Mouse (Mus musculus) spleen, adult 12 weeks (tissue): Measurements from ENCODE around the gene Sfxn5.

Experiments used
- DNase-seq: peaks from one replicate; pipeline ENCODE4 v3.0.0; 2022; ENCODE audit warnings: low spot score

Gene Sfxn5

GRCm38 (mm10) chr6:85232045-85232444, 101.2 kb downstream of the Sfxn5 start:
- no peak for DNase-seq

DNA sequence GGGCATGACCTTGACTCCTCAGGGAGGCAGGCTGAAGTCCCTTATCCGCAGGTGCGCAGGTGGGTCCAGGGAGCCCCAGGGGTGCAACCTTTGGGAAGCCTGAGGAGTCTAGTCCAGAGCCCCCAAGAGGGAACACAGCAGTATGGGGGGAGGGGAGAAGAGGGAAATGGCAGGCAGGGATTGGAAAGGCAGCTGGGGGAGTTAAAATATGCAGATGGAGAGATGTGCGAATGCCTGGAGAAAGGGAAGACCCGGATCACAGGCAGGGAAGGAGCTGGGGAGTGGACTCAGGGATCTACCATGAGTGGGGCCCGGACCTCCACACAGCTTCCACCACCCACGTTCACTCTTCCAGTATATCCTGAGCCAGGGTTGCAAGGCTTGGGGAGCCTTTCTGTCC, 101.8 kb downstream of the Sfxn5 start:
- no peak for DNase-seq

DNA sequence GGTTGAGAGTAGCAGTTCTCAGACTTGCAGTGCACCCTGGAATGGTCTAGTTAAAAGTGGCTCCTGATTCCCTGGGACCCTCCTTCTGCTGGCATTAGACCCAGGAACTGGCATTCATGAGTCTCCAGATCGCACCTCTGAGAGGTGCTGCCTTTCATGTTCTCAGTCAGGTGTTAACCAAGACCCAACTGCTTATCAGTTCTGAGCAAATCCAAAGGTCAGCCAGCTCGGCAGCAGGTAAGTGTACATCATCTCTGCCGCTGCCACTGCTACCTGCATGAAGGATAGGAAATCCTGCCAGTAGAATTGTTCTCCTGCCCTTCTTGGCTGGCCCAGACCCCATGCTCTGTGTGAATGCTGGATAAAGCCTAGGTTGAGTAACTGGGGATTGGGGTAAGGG, 102.5 kb downstream of the Sfxn5 start:
- DNase-seq: no peak

GRCm38 (mm10) chr6:85227520-85227919, 105.7 kb downstream of the Sfxn5 start:
- no peak for DNase-seq

GRCm38 (mm10) chr6:85226570-85226969, 106.7 kb downstream of the Sfxn5 start:
- DNase-seq: no peak

GRCm38 (mm10) chr6:85224442-85224891, 108.8 kb downstream of the Sfxn5 start:
- DNase-seq: no peak

- no peak for DNase-seq
Observed at GRCm38 (mm10) chr6:85223498-85224150, 109.6 kb downstream of the Sfxn5 start.

- no peak for DNase-seq
Observed at GRCm38 (mm10) chr6:85222551-85222950, 110.7 kb downstream of the Sfxn5 start.

GRCm38 (mm10) chr6:85220917-85221316, 112.3 kb downstream of the Sfxn5 start:
- DNase-seq: no peak

DNA sequence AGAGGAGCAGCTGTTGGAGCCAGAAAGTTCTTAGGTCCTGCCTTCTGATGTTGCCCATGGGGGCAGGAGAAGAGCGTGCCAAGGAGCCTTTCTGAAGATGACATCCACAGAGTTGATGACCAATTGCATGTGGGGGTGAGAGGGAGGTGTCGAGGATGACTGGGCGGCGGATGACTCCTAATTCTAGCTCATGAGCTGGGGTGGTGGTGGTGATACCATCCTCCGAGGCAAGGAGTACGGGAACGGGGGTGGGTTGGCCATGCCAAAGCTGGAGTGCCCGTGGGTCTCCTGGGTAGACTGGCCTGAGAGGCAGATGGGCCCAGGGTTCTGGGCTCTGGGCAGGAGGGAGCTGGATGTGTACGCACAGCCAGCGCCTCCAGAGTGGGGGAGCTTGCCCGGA, 113.5 kb downstream of the Sfxn5 start:
- no peak for DNase-seq

- DNase-seq: no peak
Observed at GRCm38 (mm10) chr6:85218684-85219445, 114.4 kb downstream of the Sfxn5 start.

DNA sequence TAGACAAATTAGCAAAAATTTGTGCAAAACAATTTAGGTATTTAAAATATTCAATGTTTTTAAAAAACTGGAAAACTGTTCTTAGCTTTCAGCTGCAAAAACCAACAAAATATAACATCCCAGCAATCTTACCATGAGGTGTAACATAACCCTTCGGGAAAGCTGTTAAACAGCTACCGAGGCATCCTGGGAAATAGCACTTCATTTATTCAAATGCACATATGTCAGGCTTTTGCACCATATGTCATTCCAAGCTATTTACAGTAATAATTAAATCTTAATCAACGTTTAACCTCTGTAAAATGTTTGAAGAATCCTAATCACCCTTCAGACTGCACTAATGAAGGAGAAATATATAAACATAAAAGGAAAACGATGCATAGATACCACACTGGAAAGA, 115.0 kb downstream of the Sfxn5 start:
- DNase-seq: no peak

- no peak for DNase-seq
Observed at GRCm38 (mm10) chr6:85210686-85211085, 122.5 kb downstream of the Sfxn5 start.

DNA sequence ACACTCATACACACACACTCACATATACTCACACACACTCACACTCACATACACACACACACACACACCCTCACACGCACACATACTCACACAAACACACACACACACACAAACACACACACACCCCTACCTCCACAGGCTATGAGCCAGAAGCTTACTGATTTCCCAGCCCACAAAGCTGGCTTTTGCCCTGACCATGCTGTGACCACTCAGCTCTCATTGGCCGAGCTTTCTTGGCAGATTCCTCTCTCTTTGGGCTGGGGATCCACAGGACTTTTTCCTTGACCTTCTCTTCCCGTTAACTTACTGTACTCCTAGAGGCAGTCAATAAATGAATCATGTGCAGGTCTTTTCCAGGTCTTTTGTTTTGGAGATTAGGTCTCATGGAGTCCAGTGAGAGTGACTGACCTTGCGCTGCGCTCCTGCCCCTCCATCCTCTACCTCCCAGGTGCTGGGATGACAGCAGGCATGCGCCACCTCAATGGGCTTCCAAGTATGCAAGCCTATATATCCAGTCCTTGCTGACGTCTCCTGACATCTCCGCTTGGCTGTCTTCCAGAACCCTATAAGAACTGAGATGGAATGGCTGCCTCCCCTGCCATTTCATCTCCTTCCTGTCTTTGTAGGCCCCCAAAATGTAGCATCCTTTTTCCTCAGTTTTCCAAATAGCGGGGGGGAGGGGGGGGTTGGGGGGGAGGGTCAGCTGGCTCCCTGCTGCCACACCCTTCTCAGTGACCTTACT, 123.8 kb downstream of the Sfxn5 start:
- DNase-seq: no peak

DNA sequence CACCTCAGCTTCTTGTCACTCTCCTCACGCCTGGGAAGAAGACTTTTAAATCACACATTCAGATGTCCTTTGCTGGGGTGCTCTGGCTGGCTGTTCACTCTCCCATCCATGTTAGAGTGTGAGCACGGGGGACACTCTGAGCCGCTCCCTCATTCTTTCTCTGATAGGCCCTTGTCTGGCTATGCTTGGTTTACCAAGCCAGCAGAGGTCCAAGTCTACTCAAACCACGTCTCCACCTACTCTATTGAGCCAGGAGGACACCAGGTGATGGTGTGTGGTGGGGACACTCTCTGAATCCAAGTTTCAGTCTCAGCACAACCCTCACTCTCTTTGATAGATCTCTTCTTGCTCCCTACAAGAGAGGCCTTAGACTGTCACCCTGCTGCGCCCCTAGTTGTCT, 125.9 kb downstream of the Sfxn5 start:
- DNase-seq: no peak

DNA sequence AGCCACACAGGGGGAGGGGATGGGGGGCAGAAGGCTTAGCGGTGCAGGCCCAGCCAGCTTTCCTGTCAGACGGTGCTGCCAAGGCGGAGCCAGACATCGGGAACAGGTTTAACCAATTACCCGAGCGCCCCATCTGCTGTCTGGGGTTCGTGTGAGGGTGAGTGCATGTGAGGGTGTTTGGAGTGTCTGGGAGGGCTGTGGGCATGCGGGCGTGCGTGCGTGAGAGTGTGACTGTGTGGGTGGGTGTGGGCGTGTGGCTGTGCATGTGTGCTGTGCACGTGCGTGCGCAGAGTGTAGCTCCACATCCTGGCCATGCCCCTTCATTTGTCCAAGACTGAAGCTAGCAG, 126.3 kb downstream of the Sfxn5 start:
- DNase-seq: no peak

- no peak for DNase-seq
Observed at GRCm38 (mm10) chr6:85206182-85206938, 126.9 kb downstream of the Sfxn5 start.

GRCm38 (mm10) chr6:85197951-85198350, 135.3 kb downstream of the Sfxn5 start:
- no peak for DNase-seq

DNA sequence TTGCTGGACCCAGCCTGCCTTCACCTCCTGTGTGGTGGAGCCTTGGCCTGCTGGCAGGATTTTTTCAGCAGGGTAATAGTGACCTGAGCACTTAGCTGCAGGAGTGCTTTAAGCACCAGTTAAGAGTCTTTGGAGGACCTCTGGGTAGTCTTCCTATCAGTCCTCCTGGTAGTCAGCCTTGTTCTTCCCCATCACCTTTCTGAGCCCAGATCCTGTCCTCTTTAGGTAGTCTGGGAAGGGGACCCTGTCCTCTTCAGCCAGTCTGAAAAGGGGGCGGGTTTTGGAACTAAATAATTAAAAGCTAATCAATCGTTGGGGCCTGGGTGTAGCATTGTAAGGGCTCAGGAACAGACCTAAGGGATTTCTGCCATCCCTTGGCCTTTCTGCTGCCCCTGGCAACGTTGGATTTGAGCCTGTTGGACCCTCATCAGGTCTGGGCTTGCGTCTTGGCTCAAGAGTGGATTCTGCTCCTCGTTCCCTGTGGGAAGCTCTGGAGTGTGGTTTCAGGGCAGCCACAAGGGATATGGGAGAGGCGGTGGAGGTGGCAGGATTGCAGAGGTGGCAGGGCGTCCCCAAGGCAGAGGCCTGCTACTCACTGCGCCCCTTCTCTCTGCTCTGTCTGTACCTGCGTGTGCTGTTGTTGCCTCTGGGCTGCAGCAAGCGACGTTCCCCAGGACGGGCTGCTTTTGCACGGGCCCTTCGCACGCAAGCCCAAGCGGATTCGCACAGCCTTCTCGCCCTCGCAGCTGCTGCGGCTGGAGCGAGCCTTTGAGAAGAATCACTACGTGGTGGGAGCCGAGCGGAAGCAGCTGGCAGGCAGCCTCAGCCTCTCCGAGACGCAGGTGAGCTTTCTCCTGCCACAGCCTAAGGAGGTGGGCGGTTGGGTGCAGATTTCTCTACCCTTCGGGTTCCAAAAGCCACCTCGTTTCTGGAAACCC, 139.6 kb downstream of the Sfxn5 start:
- DNase-seq: no peak

GRCm38 (mm10) chr6:85191751-85192440, 141.3 kb downstream of the Sfxn5 start:
- DNase-seq: no peak

GRCm38 (mm10) chr6:85190671-85191070, 142.6 kb downstream of the Sfxn5 start:
- no peak for DNase-seq
